Mouse (Mus musculus) gastrocnemius, postnatal 36 days (tissue): ENCODE data around the gene Rpap1. TPM values are rescaled to one million over a fixed set of nuclear protein-coding genes. Genes with fewer than 3 reads are reported as not detected.

Experiments used
- DNase-seq, 2 experiments: peaks; one replicate each; pipeline ENCODE4 v3.0.0; 2022
- intact Hi-C: fragments of 180-260 bp; cut with DNase I; formaldehyde crosslinking; loops from one replicate; pipeline ENCODE4 v1.15.1; 2025
- total RNA-seq, 2 experiments: library from RNA; stranded (reverse); gene quantifications; 2 replicates each; pipeline ENCODE4 v1.2.3; 2021

Gene Rpap1
- total RNA-seq, 2 experiments from 2014 or later, result 14.3 to 14.7 TPM

DNA sequence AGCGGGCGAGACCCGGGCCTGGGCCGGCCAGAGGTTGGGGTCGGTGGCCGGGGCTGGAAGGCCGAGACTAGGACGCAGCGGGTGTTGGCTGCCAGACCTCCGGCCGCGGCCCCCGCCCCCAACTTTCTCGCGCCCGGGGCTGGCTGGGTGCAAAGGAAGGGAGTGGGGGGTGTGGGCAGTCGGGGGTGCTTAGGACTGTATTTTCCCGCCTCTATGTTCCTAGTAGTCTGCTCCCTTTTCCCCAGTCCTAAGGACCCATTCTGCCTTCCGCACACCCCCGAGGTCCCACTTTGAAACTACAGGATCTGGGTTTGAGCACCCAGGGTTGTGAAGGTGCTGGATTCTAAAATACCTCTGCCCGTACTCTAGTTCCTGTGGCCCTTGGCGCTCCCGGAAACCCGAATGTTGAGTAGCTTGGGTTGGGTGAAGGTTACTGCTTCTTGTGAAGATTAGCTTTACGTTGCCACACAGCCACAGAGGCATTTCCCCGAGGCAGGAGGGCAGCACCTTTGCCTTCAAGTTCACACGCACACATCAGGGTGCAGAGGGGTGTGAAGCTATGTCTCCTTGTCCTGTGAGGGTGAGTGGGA, 12.7 kb upstream of the Rpap1 start:
- no peak for DNase-seq
- intact Hi-C loops, result no loop called here

DNA sequence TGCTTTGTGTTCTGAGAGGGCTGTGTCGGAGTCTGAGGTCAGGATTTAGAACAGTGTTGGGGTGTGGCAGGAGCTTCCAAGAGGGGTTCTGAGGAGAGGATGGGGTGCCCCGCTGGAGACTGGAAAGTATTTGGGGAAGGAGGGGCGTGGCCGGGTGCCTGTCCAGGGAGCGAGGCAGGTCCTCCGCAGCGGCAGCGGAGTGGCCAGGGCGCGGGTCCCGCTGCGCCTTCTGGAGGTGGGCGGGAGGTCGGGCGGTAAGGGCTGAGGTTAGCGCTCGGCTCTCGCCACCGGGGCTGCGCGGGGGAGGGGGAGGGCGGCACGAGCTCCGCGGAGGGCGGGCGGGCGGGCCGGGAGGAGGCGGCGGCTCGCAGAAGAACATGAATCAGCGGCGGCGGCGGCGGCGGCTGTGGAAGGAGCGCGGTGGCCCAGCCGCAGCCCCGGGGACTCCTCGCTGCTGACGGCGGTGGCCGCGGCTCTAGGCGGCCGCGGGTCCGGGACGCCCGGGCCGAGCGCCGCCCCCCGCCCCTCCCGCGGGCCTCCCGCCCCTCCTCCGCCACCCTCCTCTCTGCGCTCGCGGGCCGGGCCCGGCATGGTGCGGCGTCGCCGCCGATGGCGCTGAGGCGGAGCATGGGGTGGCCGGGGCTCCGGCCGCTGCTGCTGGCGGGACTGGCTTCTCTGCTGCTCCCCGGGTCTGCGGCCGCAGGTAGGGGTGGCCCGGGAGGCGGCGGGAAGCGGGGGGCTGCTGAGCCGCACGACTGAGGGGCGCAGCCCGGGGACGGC, 12.0 kb upstream of the Rpap1 start:
- intact Hi-C loops, result no loop called here
- DNase-seq, result peak in 1 of 2 experiments; percentile 24

DNA sequence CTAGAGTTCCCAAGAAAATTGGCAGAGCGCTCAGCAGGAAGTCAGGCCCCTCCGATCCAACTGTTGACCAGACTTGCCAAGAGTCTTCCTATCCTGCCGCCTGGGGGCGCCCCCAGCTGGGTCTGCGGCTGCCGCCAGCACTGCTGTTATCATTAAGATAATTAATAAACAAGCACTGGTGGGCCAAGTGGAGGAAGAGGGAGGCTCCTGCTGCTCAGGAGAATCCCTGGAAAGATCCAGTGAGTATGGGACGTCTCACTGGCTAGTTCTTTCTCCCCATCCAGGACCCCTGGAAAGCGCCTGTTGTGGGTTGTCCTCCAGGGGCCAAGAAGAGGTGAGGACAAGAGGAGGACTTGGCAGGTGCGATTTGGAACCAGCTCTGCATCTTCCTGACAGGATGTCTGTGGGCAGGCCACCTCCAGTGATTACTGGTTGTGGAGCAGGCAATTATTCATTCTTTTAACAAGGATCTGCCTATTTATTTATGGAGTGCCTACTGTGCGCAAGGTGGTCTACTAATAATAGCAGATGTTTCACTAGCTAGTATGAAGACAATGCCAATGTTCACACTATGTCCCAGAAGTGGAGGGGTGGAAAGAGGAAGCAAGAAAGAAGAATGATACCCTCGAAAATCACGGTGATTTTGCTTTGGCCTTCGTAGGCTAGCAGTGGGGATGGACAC, 11.1 kb upstream of the Rpap1 start:
- intact Hi-C loops, result no loop called here
- DNase-seq, result peak; percentile 38 to 58

DNA sequence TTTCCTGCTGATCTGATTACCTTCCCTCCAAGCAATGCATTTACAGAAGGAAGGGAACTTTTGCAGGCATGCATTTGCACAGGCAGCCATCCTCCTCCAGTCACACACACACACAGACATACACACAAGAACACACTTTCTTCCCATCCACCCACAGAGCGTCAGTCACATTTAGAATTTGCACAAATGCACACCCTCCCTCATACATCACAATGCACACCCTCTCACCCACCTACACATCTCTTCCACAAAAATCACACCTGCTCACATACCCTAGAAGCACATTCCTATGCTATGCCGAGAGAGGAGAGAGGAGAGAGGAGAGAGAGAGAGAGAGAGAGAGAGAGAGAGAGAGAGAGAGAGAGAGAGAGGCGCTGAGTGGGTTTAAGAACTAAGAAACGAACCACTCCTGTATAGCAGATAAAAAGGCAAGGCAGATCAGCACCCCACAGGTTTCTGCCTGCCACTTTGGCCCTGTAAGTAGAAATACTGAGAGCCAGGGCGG, 10.0 kb upstream of the Rpap1 start, which contains the start of gene Tyro3:
TSS of gene Tyro3 (plus strand) at position 455 of the 505 bp plus-strand sequence.
- no peak for DNase-seq
- intact Hi-C loops, result no loop called here

DNA sequence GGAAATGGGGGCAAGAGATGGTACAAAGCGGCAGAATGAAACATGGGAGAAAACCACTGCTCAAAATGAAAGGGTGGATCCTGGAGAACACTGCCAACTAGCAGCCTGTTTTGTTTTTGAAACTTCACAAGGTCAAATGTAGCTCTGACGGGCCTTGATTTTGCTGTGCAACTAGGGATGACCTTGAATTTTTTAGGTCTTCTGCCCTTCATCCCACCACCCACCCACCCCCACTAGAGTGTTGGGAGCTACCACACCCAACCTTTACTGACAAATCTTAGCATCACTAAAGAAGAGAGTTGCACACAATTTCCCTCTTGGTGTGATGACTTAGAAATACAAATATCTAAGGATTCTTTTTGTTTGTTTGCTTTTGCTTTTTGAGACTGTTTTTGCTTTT, 2.7 kb upstream of the Rpap1 start:
- intact Hi-C loops, result no loop called here

DNA sequence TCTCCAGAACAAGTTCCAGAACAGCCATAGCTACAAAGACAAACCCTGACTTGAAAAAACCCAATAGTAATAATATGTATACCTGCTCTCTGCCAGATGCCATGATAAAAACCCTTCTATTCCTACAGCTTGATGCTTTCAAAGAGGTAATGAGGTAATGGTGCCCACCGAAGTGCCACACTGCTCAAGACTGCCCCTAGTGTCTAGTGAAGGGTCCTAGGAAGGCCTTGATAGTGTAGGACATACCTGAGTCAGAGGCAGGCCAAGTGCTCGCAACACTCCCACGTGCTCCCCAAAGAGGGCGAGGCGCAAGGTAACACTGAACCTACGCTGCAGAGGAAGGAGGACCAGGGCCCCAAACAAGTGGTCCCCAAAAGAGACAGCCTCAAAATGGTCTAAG, 20.1 kb downstream of the Rpap1 start:
- DNase-seq, result no peak
- intact Hi-C loops, result no loop called here

More for the DNA sequence above, 2.7 kb upstream of the Rpap1 start:
- no peak for DNase-seq

DNA sequence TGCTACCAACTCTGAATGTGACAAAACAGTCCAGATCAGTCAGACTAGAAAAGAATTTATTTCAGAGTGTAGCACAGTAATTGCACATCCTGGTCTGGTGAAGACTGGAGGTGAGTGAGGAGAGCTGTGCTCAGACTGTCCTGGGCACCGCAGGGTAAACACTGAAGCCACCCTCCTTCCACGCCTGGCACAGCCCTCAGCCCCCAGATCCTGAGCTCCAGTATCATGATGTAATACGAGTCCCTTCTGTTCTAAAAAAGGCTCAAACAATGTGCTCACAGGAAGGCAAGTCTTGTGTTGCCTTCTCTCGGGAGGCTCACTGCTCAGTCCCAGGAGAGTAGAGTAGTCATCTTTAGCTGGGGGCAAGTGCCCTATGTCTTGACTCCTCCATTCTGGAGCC, 23.4 kb downstream of the Rpap1 start:
- no peak for DNase-seq
- intact Hi-C loops, result no loop called here

DNA sequence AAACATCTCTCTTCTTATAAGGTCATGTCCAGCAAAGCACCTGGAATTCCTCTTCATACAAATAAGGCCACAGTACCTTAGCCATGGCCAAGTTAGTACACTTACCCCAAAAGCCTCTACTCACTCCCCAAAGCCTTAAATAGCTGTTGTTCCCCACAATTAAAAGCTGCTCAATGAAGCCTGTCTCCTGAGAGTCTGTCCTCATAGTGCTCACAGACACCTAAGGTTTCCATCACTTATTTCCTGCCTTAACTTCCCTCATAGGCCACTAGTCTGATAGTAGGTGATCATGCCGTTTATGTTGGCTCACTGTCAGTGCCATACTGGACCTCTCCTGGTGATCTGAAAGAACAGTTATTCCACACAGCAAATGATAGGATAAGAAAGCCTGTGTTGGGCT, 25.1 kb downstream of the Rpap1 start:
- intact Hi-C loops, result no loop called here
- DNase-seq, result no peak

DNA sequence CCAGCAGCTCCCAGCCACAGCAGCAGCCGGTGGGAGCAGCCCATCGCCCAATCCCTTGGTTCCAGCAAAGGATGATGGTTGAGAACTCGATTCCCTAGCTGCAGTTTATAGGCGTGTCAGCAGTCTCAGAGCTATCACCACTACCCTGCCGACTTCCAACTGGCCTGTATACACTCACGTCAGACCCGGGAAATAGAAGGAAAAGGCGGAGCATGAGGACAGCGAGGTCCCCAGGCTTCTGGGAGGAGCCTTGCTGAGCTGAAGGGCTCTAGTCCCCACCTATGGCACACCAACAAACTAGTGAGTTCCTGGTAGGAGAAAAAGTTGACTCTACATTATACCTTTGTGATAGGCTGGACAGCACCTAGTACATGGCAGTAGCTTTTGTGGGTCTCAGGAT, 27.1 kb downstream of the Rpap1 start, which contains the start of gene Ltk:
TSS of gene Ltk (minus strand) at position 181 of the 400 bp plus-strand sequence.
- DNase-seq, result no peak
- intact Hi-C loops, result no loop called here

DNA sequence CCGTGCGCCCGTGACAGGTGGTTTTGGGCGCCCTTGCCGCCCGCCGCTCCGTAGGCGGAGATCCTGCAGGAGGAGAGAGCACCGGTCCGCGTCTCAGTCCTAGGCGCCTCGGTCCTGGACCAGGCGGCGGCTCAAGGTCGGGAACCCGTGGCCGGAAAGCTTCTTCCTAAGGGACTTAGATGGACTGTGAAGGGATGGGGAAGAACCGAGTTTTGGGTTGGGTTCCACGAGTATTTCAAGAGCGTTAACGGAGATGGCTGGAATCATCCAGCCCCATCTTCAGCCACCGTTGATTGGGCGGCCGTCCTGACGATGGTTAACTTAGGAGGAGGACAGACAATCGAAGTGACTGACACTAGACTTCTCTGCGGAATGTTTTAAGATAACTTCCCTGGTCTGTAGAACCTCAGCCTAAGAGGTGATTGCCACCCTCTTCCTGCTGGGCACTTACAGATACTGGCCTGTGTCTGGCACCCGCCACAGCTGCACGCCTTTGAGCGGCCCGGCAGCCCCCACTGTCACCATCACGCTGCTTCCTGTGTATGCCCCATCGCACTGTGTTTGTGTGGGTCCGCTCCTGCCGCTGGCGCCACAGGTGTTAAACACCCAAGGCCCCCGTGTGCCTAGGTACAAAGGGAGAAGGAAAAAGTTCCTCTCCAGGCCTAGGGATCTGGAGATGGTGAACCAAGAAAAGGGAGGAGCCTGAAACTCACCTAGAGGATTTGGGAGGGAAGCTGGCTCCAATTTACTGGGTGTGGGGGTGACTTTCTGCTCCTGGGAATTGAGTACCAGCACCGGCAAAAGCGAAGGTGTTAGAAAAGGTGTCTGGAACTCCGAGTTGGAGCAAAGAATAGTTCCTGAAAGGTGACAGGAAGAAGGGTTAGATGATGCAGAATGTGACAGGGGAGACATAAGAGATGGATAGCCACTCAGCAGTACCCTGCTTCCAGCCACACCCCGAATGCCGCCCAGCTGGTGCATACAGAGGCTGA, 28.2 kb downstream of the Rpap1 start:
- no peak for DNase-seq
- intact Hi-C loops, result no loop called here

DNA sequence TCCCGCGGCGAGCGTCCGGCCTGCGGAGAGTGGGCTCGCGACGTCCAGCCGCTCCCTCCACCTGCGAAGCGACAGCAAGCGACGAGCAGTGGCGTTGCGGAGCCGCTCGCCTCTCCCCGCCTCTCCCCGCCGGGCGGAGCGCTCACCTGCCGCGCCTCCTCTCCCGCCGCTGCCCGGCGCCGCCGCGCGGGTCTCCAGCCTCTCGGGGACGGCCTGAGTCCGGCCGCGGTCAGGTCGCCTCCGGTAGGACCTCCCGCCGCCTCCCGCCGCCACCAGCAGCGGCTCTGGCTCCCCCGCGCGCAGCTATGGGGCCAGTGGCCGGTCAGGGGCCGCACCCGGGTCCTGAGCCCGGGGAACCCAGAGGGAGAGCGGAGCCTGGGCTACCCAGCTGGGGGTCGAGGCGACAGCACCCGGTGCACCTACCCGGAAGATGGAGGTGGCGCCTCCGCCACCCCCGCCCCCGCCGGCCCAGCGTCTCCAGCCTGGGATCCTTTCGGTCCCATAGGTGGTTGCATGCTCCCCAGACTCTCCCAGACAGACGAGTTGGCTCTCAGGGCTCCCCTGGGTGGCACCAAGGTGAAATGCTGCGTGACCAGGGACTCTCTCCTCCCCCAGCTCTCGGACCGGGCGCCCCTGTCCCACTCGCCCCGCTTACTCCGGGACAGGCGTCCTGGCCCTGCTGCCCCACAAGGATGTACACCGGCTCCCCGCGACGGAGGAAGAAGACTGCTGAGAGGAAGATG, 29.1 kb downstream of the Rpap1 start:
- intact Hi-C loops, result no loop called here
- DNase-seq, result no peak

DNA sequence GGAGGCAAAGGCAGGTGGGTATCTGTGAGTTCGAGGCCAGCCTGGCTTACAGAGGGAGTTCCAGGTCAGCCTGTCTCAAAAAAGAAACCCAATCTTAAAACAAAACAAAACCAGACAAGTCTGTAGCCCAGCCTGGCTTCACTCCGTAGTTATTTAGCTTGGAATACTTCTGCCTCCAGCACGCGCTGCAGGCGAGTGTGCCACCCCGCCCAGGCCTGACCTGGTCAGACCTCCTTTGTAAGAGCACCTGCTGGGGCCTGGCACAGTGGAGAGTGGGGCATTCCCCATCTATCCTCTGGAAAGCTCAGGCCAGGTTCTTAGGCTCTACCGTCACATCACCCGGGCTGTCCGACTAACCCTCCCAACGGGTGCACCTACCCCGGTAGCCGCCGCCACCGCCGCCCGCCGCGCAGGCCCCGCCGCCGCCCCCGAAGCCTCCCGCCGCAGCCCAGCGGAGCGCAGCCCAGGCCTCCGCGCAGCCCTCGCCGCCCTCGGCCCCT, 29.7 kb downstream of the Rpap1 start:
- intact Hi-C loops, result no loop called here
- DNase-seq, result no peak

DNA sequence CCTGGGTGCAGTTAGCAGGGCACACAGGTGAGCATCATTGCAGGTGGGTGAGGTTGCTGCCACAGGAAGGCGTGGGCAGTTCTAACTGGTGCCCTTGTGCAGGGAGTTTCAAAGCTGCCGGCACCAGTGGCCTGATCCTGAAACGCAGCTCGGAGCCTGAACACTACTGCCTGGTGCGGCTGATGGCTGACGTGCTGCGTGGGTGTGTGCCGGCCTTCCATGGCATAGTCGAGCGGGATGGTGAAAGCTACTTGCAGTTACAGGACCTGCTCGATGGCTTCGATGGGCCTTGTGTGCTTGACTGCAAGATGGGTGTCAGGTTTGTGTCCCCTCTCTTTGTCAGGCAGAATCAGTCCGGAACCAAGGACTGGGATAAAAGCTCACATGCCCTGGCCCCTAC, 38.1 kb downstream of the Rpap1 start:
- no peak for DNase-seq

DNA sequence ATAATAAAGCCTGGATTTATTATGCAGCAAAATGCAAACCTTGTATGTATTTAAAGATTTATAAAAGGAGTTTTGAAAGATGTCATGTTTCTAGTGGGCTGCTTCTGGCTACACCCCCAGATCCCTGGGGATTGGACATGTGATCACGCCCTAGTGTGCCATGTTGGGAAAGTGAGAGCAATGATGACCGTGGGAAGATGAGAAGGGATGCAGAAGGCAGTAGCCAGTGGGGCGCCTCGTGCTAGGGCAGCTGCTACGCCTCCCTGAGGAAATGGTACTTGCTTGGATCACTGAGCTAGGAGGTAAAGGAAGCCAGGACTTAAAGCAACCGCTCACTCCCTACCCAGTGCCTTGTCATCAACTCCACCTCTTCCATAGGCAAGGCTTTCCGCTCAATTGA, 39.8 kb downstream of the Rpap1 start:
- intact Hi-C loops, result no loop called here
- no peak for DNase-seq

More for the DNA sequence above, 38.1 kb downstream of the Rpap1 start:
- intact Hi-C loops, result no loop called here

DNA sequence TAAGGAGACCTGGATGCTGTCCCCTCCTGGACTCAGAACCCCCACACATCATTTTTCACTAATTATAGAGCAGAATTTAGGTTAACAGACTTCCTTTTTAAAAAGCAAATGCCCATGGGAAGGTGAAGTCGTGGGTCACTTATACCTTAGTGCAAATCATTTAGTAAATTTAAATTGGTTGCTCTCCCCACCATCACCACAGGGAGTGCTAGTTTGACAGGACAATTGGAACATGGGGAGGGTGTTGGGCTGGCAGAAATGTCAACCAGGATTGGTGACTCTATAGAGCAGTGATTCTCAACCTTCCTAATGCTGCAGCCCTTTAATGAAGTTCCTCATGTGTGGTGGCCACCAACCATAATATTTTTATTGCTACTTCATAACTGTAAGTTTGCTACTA, 42.1 kb downstream of the Rpap1 start:
- no peak for DNase-seq
- intact Hi-C loops, result loop anchor here (2.0 kb wide), 1 partner anchor 50 kb away; no protein-coding TSS in a partner anchor

DNA sequence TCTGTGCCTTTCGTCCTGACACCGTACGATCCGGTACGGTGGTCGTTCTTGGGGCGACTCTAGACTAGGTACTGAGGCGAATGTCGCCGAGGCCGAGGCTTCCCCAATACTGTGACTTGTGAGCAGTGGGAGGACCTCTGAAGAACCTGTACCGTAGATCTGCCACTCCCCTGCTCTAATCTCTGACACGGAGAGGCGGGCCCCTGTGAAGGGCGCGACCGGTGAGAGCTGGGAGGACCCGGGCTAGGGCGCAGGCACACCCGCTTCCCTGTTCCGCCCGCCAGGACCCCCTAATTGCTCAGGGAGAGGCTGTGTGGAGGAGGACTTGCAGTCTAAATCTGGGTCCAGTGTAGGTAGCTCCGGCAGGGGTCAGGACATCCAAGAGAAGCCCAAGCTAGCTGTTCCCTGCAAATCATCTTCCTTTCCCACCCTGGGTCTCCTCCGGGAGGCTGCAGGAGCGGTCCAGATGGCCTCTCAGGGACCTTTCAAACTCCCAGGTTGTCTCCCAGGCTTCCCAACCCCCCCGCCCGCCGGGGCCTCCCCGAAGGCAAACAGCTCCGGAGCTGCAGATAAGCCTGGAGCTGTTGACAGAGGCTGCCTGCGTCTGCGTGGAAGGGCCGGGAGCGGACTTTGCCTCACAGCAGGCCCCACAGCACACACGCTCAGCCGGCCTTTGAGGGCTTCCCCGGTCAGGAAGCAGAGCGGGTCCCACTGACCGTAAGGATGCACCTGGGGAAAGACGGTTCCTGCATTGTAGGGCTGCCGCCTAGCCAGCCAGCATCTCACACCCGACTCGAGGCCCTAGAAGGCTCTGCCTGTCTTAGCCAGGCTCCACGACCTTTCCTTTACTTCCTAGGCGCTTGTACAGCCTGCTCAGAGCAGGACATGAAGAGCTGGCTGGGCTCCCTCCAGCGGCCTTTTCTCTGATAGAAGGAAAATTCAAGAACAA, 42.9 kb downstream of the Rpap1 start:
- DNase-seq, result no peak
- intact Hi-C loops, result loop anchor here (2.0 kb wide), 1 partner anchor 50 kb away; no protein-coding TSS in a partner anchor

DNA sequence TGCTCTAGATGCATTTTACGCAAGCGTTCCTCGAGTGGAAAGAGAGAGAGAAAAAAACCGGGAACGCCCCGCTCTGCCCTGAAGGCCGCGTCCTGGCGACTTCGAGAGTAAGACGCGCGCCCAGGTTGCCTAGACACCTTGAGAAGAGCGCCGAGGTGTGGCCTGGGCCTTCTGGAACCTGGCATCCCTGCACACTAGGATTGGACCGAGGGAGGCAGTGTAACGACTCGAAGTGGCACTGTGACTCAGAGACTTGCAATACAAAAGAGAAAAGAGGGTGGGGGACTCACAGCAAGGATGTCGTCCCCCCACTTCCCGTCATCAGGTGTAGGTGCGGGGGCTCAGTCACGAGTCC, 43.6 kb downstream of the Rpap1 start:
- intact Hi-C loops, result loop anchor here (2.0 kb wide), 1 partner anchor 51 kb away; no protein-coding TSS in a partner anchor
- no peak for DNase-seq

DNA sequence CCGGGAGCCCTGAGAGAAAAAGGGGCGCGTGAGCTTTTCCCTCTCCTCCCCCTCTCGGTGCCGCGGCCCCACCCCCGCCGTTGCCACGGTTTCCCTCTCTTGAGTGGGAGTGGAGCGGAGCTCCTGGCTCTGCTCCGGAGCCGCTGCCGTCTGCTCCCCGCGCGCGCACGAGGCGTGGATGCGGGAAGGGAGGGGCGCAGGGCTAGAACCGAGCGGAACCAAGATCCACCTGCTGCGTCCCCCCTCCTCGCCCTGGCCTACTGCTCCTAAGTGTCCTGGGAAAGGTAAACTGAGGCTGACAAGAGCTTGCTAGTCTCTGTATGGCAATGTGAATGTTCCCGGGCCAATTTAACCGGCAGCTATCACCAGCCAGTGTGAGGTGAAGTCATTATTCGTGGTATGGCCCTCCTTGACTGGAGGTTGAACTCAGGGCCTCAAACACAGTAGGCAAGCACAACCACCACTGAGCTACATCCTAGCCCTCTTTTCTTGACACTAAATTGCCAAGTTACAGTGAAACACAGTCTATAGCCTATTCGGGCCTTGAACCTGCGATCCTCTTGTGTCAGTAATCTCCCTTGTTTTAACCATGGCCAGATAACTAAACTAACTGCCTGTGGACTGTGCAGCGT, 44.0 kb downstream of the Rpap1 start:
- intact Hi-C loops, result no loop called here
- DNase-seq, result no peak
